Mouse (Mus musculus) cerebellum, postnatal 10 days (tissue): ENCODE results near the gene Stpg3.

Source experiments
- DNase-seq, 2 experiments: peaks; one replicate each; pipeline ENCODE4 v3.0.0; 2021; ENCODE audit warnings: mixed read lengths in 2 of 2

The Stpg3 gene

DNA sequence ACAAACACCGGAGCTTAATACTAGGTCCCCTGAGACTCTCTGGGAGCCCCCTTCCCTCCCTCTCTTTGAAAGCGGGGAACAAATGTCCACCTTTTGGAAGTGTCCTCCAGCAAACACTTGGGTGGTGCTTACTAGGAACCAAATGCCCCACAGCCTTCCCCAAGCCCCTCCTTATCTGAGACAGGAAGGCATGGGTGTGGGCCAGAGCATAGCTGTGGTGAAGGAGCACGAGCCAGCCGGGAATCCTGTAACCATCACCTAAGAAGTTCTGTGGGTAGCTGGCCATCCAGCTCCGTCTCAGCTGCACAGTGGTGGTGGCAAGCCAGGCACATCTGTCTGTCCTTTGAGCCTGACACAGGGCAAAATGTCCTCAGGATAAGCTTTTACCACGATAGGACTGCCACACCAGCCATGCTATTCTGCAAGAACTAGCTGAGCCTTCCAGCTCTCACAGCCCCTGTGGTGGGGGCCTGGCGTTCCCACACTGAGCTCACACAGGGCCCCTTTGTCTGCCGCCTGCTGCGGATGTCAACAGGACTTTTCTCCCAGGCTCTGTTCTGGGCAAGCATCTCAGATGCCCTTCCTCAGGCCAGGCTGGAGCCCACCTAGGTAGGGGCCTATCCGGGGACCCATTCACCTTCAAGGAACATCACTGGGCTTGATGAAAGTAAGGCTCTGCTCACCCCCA is 36.0 kb downstream of the Stpg3 start:
- DNase-seq = peak in 1 of 2 experiments; percentile 52

GRCm38 (mm10) chr2:25177685-25178084 is 36.8 kb downstream of the Stpg3 start:
- peak; percentile 77 to 81 for DNase-seq

DNA sequence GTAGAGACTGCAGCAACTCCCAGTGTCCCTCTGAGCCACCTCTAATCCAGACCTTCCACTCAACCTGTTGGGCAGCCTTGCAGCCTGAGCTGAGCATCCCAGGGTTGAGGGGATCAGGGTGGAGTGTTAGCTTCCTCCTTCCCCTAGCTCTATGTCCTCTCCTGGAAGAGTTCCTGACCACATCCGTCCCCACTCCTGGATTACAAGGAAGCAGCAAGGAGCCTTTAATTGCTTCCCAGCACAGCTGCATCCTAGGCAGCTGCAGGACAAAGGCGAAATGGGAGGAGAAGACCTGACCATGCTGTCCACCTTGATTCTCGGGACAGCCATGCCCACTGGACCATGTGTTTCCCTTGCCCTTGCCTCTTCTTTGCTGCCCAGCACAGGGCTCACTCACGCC is 37.4 kb downstream of the Stpg3 start:
- no peak for DNase-seq

- no peak for DNase-seq
These were observed 37.9 kb downstream of the Stpg3 start for GRCm38 (mm10) chr2:25176573-25176972.

DNA sequence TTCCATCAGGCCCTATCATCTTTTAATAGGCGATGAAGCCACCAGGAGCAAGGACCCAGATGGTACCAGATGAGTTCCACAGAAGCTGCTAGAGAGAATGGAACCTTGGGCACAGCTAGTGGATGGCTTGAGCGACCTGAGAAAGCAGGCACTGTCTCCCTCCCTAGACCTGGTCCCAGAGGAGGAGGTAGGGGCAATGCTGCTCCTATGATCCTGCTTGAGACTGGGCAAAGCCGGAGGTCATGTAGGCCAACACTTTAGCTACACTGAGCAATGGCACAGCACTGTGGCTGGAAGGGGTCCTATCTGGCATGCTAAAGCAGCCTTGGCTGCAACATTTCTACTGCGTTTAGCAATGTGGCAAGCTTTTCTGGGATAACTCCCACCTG is 38.8 kb downstream of the Stpg3 start:
- DNase-seq = peak in 1 of 2 experiments; percentile 47

- DNase-seq = peak in 1 of 2 experiments; percentile 4
These were observed 39.4 kb downstream of the Stpg3 start for GRCm38 (mm10) chr2:25174866-25175689.

DNA sequence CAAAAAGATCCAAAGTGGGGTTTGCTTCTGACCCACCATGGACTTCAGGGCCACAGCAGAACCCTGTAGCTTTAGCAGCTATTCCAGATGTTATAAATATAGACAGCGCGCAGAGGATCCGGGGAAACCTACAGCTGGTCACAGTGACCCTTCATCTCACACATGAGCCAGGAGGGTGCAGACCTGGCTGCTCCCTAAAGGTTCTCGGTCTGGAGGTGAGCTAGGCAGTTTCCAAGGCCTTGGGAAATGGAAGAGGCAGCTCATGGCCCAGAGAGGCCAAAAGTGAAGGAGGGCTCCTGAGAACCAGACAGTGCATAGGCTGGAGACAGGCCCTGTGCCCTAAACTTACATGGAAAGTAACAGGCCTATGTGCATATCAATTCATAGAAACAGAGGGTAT is 40.6 kb downstream of the Stpg3 start:
- DNase-seq = no peak

GRCm38 (mm10) chr2:25172629-25173028 is 41.8 kb downstream of the Stpg3 start:
- peak in 1 of 2 experiments; percentile 20 for DNase-seq

- peak; percentile 68 to 76 for DNase-seq
These were observed 42.7 kb downstream of the Stpg3 start for GRCm38 (mm10) chr2:25171769-25172153.

DNA sequence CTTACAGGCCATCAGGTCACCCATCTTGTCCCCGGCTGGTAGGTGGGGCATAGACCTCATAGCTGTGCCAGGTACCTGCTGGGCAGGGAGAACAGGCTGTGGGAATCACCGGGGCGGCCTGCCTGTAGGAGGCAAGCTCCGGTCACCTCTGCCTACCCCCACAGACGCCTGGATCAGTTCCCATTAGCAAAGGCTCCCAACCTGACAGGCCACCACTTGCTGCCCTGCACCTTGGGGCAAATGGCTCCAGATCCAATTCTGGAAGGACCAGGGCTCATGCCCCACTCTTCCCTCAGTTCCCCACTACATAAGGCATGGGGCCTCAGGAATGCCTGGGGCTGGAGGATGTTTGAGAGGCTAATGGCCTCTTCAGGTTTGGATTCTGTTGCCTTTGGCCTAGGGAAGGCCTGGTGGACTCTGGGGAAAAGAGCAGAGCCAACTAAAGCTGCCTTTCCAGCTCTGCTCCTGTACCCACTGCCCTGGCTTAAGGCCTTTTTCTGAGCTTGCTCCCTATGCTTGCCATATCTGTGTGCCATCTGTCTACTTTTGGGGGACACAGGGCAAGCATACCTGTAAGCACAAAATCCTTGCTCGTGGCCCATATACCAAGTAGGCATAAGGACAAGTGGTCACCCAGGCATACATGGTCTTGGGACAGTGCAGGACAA is 43.2 kb downstream of the Stpg3 start:
- DNase-seq = peak; percentile 58 to 64

DNA sequence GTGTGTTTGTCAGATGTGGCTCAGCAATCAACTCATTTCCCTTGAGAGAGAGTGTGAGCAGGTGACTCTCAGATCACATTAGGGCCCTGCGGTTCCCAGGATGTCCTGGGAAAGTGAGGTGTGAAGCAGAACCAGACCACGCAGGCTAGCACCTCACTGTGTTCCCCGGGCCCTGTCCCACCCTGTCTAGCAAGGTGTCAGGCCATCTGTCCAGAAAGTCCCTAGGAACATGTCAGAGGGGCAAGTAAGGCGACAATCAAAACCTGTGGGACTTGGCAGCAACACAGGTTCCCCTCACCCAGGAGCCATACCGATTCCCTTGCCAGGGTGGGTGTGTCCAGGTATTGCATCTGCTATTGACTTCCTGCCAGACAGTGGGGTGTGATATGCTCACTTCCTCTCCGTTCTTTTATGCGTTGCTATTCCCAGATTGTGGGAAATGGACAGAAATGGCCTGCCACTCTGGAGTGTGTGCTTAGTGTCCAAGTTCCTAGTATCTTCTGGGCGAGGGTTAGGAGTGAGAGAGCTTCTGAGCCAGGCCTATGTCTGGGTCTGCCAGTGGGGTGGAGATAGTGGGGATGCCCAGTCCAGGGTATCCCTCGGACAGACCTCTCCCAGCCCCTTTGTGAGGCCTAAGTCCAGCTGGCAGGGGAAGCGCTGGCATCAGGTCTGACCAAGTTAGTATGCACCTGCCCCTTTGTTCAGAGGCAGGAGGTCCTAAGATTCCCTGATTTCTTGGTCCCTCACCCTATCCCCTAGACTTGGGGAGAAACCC is 43.9 kb downstream of the Stpg3 start:
- peak; percentile 69 to 73 for DNase-seq

- peak in 1 of 2 experiments; percentile 54 for DNase-seq
These were observed 44.7 kb downstream of the Stpg3 start for GRCm38 (mm10) chr2:25169778-25170177.

- DNase-seq = peak in 1 of 2 experiments; percentile 0
These were observed 45.8 kb downstream of the Stpg3 start for GRCm38 (mm10) chr2:25168665-25168978.

DNA sequence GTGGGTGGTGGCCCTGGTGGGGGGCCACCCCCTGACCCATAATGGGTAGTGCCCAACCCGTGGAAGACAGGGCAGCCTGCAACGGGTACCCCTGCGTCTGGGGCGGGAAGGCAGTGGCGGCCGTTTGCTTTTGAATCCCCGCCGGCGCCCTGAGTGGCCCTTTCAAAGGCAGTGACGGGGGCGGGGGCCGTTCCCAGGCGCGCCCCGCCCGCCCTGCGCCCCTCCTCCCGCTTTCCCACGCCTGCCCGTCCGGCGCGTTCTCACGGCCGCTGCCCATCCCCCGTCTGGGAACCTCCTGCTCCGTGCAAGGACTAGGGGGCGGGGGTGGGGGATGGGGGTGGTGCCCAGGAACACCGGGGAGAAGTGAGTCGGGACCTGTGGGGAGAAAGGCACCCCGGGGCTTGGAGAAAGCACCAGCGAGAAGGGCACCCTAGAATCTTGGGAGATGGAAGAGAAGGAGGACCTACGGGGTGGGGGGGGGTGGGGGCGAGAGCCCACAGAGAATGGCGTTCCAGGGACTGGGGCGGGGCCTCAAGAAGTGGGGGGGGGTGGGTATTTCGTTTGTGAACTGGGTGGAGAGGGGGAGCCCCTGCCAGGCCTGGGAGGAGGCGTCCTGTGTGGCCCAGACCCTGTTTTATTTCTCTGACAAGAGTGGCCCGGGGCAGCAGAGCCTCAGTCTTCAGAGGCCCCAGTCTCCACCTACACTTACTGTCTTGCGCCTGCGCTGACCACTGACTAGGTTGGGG is 46.3 kb downstream of the Stpg3 start:
- DNase-seq = peak; percentile 66 to 78

DNA sequence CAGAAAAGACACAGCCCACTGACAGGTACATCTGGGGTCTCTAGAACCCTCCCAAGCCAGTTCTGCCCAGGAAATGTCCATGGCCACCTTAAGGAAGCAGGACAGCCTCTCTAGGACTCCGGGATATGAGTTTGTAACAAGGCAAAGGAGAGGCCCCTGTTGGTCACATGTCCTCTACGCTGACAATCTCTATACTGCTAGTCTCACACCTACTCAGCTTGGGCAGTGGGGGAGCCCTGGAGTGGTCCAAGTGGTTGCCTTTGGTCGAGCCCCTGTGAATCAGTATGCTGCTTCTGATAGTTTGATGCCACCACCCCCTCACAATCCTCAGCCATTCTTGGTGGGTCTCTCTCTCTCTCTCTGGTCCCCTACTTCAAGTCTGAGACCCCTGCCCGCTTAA is 47.0 kb downstream of the Stpg3 start:
- DNase-seq = no peak
